Mouse (Mus musculus) hindlimb bud, embryonic 11.5 days (tissue): ENCODE results near the gene Plxnc1.

Source experiments
- DNase-seq: peaks from one replicate; pipeline ENCODE4 v3.0.0-alpha.2; 2012; ENCODE audit warnings: low read depth, low spot score; ENCODE audit errors: extremely low spot score

Plxnc1 gene

DNA sequence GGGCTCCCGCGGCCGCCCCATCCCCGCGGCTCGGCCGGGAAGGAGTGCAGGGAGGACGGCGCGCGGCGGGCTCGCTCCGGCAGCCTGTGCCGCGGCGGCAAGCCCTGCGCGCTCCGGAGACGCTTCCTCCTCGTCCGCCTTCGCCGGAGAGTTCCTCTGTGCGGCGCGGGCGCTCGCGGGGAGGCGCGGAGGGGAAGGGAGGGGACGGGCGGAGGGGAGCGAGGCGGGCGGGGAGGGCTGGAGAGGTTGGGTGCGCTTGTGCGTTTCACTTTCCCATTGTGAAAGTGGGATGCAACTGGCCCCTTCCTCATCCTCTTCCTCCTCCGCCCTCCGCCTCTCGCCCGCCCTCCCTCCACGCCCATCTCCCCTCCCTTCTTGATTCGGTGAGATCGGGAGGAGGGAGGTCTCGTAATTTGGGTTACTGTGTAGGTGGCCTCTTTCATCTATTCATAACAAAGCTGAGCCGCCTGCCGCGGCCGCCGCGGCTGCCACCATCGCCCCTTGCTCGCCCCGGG is at the start of gene Plxnc1:
Gene Plxnc1, minus strand, starts transcription at position 145 of the 515 bp plus-strand sequence.
- DNase-seq = no peak

- DNase-seq = peak; percentile 33
Measured at GRCm38 (mm10) chr10:94992127-94992526, 47.5 kb upstream of the Plxnc1 start.

GRCm38 (mm10) chr10:94991564-94992097 is 47.0 kb upstream of the Plxnc1 start:
- peak; percentile 52 for DNase-seq

DNA sequence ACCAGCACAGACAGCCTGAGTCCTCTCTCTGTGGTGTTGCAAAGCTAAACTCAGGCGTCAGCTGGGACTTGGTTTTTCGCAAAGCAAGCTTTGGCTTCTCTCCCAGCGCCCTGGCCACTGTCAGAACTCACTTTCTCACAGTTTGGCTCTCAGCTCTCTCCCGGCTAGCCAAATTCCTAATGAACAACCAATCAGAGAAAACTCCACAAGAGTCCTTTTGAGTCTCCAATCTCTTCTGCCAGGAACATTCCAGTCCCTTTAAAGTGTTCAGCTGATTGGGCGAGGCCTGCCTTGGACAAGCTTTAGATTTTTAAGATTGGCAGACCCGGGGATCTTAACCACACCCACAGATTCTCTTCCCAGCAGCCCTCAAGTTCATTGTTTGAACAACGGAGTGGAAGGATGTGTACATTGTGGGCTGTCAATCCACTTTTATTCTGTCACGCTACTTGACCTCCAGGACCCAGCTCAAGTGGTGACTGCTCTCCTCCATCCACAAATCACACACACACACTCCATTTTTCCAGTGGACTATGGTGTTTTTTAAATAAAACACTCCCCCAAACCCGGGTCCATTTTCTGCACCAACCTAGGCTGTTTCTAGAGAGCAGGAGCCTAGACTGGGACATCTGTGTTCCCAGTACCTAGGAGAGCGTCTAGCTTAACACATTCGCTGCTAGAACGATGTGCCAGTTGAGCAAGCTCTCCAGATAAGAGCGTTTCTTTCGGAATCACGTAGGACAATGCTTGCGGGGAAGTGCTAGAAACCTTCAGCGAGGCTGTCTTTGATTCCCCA is 46.3 kb upstream of the Plxnc1 start:
- no peak for DNase-seq

DNA sequence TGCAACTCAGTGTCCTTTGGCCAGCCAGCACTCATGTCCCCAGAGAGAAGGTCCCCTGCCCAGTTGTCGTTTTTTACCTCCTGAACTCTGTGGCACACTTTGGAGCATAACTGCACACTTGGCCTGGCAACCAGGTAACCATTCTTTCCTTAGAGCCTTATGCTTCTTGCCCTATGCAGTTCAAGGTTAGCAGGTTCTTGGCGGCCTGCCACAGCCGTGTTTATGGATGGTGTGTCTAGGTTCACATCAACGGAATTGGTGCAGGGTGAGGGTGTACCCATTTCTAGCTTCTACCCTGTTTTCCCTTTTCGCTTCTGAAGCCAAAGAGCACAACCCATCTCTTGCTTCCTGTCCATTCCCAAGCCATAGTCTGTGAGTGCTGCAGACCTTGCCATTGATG is 44.7 kb upstream of the Plxnc1 start:
- no peak for DNase-seq

- no peak for DNase-seq
Measured at GRCm38 (mm10) chr10:94985103-94985502, 40.5 kb upstream of the Plxnc1 start.

- no peak for DNase-seq
Measured at GRCm38 (mm10) chr10:94982528-94982927, 37.9 kb upstream of the Plxnc1 start.

DNA sequence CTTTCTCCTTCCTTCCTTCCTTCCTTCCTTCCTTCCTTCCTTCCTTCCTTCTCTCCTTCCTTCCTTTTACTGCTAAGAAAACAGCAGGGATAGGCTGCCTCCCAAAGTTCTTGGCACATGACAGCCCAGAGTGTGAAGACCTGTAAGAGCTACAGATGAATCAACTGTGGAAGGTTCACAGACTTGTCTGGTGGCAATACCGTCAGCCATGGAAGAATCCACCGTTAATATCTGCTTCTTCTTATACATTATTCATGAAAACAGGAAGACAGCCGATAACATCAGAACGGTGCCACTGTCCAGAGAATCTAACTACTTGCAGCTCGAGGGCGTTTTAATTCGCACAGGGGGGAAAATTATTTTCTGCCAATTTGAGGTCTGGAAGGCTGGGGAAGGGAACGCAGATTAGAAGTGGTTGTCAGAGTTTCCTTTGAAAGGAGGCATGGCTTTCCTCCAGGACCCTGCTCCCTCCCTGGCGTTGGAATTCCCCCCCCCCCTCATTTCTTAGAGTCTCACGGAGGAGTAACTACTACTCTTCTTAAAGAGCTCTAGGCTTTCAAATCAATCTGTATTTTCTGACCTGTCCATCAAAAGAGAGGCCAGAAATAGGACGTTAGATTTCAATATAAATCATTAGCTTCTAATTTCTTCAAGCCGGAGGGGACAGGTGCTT is 37.0 kb upstream of the Plxnc1 start:
- no peak for DNase-seq

- no peak for DNase-seq
Measured at GRCm38 (mm10) chr10:94978265-94978822, 33.7 kb upstream of the Plxnc1 start.

- no peak for DNase-seq
Measured at GRCm38 (mm10) chr10:94976329-94976728, 31.7 kb upstream of the Plxnc1 start.

GRCm38 (mm10) chr10:94975099-94975496 is 30.5 kb upstream of the Plxnc1 start:
- no peak for DNase-seq

- DNase-seq = no peak
Measured at GRCm38 (mm10) chr10:94974345-94975098, 29.9 kb upstream of the Plxnc1 start.

- DNase-seq = no peak
Measured at GRCm38 (mm10) chr10:94971625-94972161, 27.1 kb upstream of the Plxnc1 start.

DNA sequence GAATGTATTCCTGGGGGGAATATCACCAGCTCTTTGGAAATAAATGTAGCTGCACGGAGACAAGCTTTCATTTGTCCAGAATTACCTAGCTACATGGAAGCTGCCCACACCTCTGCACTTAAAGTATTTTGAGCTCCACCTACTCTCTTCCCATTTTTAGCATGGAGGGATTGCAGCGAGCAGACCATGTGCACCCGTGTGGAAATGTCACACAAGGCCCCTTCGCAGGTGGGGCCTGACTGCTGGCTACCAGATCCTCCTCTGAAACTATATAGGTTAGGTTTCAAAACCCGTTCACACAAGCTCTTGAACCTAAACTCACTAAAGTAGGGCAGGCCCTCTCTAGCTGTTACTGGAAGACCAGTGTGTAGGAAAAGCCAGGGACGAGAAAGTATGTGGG is 25.6 kb upstream of the Plxnc1 start:
- no peak for DNase-seq

DNA sequence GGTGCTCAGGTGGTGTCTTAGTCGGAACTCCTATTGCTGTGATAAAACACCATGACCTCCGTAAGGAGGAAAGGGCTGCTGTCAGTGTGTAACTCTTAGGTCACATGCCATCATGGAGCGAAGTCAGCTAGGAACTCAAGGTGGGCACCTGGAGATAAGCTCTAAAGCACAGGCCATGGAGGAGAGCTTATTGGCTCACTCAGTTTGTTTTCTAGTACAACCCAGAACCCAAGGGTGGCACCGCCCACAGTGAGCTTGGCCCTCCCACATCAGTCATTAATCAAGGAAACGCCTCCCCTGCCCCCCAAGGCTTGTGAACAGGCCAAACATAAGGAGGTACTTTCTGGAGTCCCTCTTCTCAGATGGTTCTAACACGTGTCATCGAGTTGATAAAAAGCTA is 22.8 kb upstream of the Plxnc1 start:
- DNase-seq = no peak

- DNase-seq = no peak
Measured at GRCm38 (mm10) chr10:94966789-94967188, 22.2 kb upstream of the Plxnc1 start.

DNA sequence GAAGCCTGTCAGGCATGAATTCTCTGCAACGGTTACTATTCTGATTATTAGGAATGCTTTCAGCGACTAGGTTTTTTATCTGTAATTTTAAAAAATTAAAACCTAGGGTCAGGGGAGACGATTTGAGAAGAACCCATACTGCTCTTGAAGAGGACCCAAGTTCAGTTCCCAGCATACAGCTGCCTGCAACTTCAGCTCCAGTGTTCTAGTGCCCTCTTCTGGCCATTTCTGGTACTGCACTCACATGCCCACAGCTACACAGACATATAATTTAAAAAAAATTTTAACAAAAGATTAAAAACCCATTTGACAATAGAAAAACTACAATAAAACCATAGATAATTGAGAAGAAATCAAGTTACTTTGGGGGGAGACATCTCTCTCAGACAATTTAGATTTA is 20.5 kb upstream of the Plxnc1 start:
- DNase-seq = no peak

GRCm38 (mm10) chr10:94962005-94962404 is 17.4 kb upstream of the Plxnc1 start:
- no peak for DNase-seq

DNA sequence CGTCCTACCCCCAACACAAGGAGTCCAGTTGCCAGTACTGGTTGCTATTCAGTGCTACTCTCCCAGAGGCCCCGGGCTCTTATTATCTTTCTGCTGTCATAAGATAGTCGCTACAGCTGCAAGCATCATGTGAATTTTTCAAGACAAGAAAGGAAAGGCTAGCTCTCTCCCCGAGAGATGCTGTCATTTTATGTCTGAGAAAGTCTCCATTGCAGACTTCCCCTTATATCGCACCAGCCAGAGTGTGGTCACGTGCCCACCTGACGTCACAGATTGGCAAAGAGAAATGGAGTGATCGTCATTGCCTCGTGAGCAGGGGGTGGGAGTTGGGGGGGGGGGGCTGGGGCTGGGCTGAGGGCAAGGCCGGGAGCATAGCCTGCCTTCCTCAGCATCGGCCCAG is 16.6 kb upstream of the Plxnc1 start:
- DNase-seq = no peak

DNA sequence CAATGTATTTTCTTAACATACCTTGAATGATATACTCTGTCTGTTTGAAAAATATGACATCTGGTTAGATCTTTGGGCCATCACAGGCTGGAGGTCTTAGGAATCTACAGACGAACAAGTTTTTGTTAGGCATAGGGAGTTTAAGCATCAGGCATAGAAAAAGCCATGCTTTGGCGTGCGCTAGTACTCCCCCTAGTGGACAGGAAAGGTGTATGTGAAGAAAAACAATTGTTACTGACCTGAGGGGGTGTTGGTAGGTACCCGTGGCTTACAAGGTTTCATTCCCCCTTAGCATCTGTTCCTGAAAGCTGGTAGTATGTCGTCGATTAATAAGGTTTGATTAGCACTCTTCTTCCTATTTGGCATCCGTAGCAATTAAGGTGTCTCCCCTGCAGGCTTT is 13.7 kb upstream of the Plxnc1 start:
- DNase-seq = peak; percentile 64

DNA sequence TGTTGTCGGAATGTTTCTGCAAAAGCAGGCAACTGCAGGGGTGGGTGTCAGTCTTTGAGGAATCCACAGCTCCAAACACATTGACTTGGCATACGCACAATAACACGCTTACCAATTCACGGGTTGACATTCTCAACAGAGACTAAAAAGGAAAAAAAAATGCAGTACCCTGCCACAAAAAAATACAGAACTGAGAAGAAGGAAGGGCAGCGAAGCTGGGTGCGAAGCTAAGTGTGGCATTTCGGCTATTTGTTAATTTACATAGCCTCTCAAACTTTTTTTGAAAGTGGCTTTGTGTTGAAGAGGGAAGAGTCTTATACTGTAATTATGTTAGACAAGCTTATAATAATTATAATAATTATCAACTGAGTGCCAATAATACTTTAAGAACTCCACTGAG is 13.1 kb upstream of the Plxnc1 start:
- no peak for DNase-seq
